In genomic region chr1:53269901-53270300, GRCm38 (mm10) we compare ENCODE assay signal across 19 mouse cellular contexts. TPM values are rescaled to one million over a fixed set of nuclear protein-coding genes. Genes with fewer than 3 reads are reported as not detected.
A peak's percentile ranks its signal among the peaks of the same experiment; 100 is the strongest.
DNase-seq lines count a peak whose midpoint lies in the region; TF ChIP-seq lines count a peak whose summit lies in the region.
"Had no signal": no experiment of that assay in that cellular context is flagged by ENCODE, and none has a peak within 500 bp of the region (broad histone marks: within the 10 kb centered on the region; RNA-seq: fewer than 3 reads in every experiment).

No protein-coding gene starts in this region.

- H3K4me3 ChIP-seq in gastrocnemius, adult 2 months, result no peak overlapping the region
- H3K4me3 ChIP-seq: embryonic facial prominence, embryonic 10.5 days; forebrain, embryonic 13.5 days; heart, embryonic 13.5 days; hindbrain, embryonic 15.5 days; kidney, embryonic 15.5 days had no signal

- no peak for TF ChIP-seq CTCF in gastrocnemius, adult 2 months (IDR thresholded peaks at IDR 0.05)

- peak; percentile 4 for DNase-seq in gastrocnemius, adult 18-20 months (ENCODE audit: low spot score)
- no peak for DNase-seq in gastrocnemius, adult 2 months
- peak; percentile 50 for DNase-seq in heart, adult 8-10 months (ENCODE audit: low spot score)
- DNase-seq in heart, postnatal 4 days, result no peak
- peak; percentile 14 for DNase-seq in adrenal gland, postnatal 14 days
- DNase-seq in heart, postnatal 14 days, result peak; percentile 3 to 11
- no peak for DNase-seq in thymus, postnatal 4 days
- no peak for DNase-seq in cerebellum, adult 8-10 months
- DNase-seq: cerebellum, adult 11 months; cerebellum, adult 9-11 months; forebrain, postnatal 0 days; gastrocnemius, postnatal 36 days; kidney, adult 2 months had no signal

- no peak overlapping the region for H3K27ac ChIP-seq in gastrocnemius, adult 2 months
- H3K27ac ChIP-seq: embryonic facial prominence, embryonic 10.5 days; forebrain, embryonic 13.5 days; heart, embryonic 13.5 days; hindbrain, embryonic 15.5 days; kidney, embryonic 15.5 days had no signal

- intact Hi-C loops in gastrocnemius, adult 2 months (cut with DNase I), result no loop called here
- intact Hi-C loops in heart, postnatal 14 days (cut with DNase I), result no loop called here

RNA-seq across cellular contexts. Expression of gene Pms1, which starts 26.9 kb away (rescaled TPM):
- 1 to 10 TPM; 4.0 to 5.2 TPM for total RNA-seq in gastrocnemius, adult 18-20 months (2021)
- total RNA-seq in gastrocnemius, adult 2 months (2021), result 1 to 10 TPM; 4.4 to 4.9 TPM
- 10 to 100 TPM; 10.8 to 16.2 (median 13.2) TPM for total RNA-seq in heart, adult 8-10 months (2022)
- total RNA-seq in heart, postnatal 4 days (2021), result 10 to 100 TPM in 1 of 2 experiments, 1 to 10 TPM in 1; 9.8 to 10.3 TPM
- total RNA-seq in adrenal gland, postnatal 14 days (2021), result 4.6 and 5.7 TPM in 2 replicates
- total RNA-seq in heart, postnatal 14 days (2021), result 1 to 10 TPM; 7.4 to 7.6 TPM

RNA-seq across cellular contexts. Expression of gene Ormdl1, which starts 27.0 kb away (rescaled TPM):
- total RNA-seq in gastrocnemius, adult 18-20 months (2021), result 1 to 10 TPM; 7.9 to 8.3 TPM
- 1 to 10 TPM; 5.8 to 8.9 TPM for total RNA-seq in gastrocnemius, adult 2 months (2021)
- 10 to 100 TPM; 11.6 to 16.9 (median 16.3) TPM for total RNA-seq in heart, adult 8-10 months (2022)
- 1 to 10 TPM; 7.8 to 8.0 TPM for total RNA-seq in heart, postnatal 4 days (2021)
- total RNA-seq in adrenal gland, postnatal 14 days (2021), result 12.5 TPM in 2 replicates
- 1 to 10 TPM; 6.9 to 7.1 TPM for total RNA-seq in heart, postnatal 14 days (2021)

RNA-seq across cellular contexts. Expression of gene Gm28778, which starts 27.0 kb away (rescaled TPM):
- total RNA-seq in gastrocnemius, adult 18-20 months (2021), result under 1 TPM; 0.40 to 0.43 TPM
- under 1 TPM in 1 of 2 experiments, not detected in 1; 0.92 TPM for total RNA-seq in gastrocnemius, adult 2 months (2021)
- total RNA-seq in heart, adult 8-10 months (2022), result 1 to 10 TPM in 2 of 4 experiments, under 1 TPM in 2; 0.37 to 5.1 (median 1.0) TPM
- not detected for total RNA-seq in heart, postnatal 4 days (2021)
- total RNA-seq in adrenal gland, postnatal 14 days (2021), result 0.83 TPM in 1 of 2 replicates, not detected in the other
- total RNA-seq in heart, postnatal 14 days (2021), result 1 to 10 TPM in 1 of 2 experiments, under 1 TPM in 1; 0.37 to 1.1 TPM
- total RNA-seq: forebrain, postnatal 0 days; MEL had no signal

RNA-seq across cellular contexts. Expression of gene Osgepl1, which starts 43.5 kb away (rescaled TPM):
- 10 to 100 TPM; 22.8 to 28.1 TPM for total RNA-seq in gastrocnemius, adult 18-20 months (2021)
- total RNA-seq in gastrocnemius, adult 2 months (2021), result 10 to 100 TPM; 22.4 to 33.2 TPM
- total RNA-seq in heart, adult 8-10 months (2022), result 10 to 100 TPM; 51.9 to 59.8 (median 57.0) TPM
- 10 to 100 TPM; 24.2 to 24.6 TPM for total RNA-seq in heart, postnatal 4 days (2021)
- total RNA-seq in adrenal gland, postnatal 14 days (2021), result 19.5 and 20.8 TPM in 2 replicates
- total RNA-seq in heart, postnatal 14 days (2021), result 10 to 100 TPM; 46.4 to 49.5 TPM

Comparison
In these comparisons a context has a peak if more than half of its experiments do, and no peak if none do; other contexts are left out.
1. DNase-seq: peak in gastrocnemius, adult 18-20 months (single experiment), heart, adult 8-10 months (single experiment), adrenal gland, postnatal 14 days (single experiment) and heart, postnatal 14 days (2 of 2); none in gastrocnemius, adult 2 months (single experiment), heart, postnatal 4 days (single experiment), thymus, postnatal 4 days (single experiment) and cerebellum, adult 8-10 months (single experiment).